Mouse (Mus musculus): Measurements from ENCODE around the gene Atxn10. TPM values are rescaled to one million over a fixed set of nuclear protein-coding genes. Genes with fewer than 3 reads are reported as not detected.
"Not testable (repeated sequence)": the region's sequence is repeated elsewhere in the genome, so short reads cannot be mapped to it uniquely, and the experiment has no call there.

Atxn10 gene
- total RNA-seq, 2 experiments from 2014 or later = 103 to 180 TPM

DNA sequence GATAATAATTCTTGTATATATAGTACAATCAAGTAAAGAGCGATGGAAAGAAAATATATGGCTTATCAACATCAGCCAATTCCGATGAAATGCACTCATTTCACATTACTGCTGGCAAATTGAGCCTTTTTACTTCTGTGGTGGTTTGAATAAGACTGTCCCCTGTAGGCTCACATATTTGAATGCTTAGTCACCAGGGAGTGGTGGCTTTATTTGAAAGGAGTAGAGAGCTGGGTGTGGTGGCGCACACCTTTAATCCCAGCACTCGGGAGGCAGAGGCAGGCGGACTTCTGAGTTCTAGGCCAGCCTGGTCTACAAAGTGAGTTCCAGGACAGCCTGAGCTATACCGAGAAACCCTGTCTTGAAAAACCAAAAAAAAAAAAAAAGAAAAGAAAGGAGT lies 2.5 kb upstream of the Atxn10 start:
- ATAC-seq (ENCODE audit: poor library complexity, severe bottlenecking) = not testable (repeated sequence)

DNA sequence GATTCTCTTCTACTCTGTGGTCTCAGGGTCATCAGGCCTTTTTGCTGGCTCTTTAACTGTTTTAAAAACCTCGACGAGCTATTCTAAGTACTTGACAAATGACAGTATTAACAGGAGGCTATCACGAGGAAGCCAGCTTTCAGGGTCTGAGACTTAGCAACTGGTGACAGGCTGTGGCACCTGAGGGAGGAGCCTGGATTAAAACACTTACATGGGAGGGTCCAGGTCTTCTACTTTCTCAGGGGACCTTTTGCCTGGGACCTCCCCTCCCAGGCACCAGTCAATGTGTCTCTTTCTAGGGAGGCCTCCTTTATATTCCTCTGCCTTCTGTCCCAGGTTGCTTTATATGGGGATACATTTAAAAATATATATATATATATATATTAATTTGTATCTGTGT lies 1.8 kb upstream of the Atxn10 start:
- ATAC-seq (ENCODE audit: poor library complexity, severe bottlenecking) = no peak

DNA sequence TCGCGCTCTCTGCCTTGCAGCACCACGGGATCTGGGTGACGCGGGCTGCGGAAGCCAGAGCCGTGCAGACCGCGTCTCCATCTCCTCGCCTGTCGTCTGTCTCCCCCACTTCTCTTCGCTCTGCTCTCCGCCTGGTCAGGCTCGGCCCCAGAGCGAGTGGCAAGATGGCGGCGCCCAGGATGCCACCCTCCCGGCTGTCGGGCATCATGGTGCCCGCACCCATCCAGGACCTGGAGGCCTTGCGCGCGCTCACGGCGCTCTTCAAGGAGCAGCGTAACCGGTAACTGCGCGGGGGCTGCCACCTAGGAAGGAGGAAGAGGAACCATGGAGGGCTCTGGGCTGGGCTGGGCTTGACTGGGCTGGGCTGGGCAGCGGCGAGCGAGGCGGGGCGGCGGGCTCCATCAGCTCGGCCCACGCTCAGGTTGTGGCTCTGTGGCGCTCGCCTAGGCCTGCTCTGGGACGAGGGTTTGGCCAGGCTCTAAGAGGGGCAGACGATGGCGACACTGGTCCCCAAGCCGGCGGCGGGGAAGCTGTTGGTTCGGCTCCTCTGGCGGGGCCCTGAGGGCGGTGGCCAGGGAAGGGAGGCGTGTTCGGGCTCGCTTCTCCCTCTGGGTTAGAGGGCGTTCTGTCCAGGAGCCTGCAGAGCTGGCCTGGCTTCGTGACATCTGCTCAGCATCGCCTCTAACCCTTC lies 401 bp downstream of the Atxn10 start:
- ATAC-seq (ENCODE audit: poor library complexity, severe bottlenecking) = peak; percentile 78

DNA sequence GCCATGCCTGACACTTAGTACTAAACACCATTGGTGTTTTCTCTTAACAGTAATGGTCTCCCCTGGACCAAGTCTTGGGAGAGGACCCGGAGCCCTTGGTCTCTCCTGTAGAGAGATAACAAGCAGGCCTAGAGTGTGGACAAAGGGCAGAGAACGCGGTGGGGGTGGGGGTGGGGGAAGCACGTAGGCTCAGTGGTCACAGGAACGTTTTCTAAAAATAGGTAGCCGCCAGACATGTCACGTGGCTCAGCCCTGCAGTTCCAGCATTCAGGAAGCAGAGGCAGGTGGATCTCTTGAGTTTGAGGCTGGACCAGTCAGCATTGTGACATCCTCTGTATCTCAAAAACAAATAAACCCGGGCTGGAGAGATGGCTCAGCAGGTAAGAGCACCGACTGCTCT lies 1.2 kb downstream of the Atxn10 start:
- ATAC-seq (ENCODE audit: poor library complexity, severe bottlenecking) = no peak

DNA sequence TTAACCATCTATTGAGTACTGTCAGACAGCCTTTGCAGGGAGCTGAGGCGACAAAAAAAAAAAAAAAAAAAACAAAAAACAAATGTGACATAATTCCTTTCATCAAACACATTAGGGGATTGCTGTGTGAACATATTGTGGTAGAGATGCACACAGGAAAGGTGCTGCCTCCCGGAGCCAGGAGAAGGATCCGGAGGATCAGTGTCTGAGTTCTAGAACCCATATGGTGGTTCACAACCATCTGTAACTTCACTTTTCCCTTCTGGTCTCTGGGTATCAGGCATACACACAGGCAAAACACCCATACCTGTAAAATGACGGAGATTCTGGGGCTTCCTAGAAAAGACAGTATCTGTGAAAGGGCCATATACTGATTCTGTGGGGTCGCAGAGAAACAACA lies 1.9 kb downstream of the Atxn10 start:
- no peak for ATAC-seq (ENCODE audit: poor library complexity, severe bottlenecking)

DNA sequence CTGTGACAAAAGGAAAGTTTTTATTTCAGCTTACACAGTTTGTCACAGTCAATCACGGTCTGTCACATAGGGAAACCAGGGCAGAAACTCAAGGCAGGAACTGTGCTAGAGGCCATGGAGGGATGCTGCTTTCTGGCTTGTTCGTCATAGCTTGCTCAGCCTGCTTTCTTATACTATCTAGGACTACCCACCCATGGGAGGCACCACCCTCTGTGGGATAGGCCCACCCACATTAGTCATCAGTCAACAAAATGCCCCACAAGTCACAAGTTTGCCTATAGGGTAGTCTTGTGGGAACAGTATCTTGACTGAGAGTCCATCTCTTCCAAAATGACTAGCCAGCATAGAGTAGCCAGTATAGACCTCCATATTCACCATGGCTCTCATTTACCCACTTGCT lies 6.2 kb downstream of the Atxn10 start:
- ATAC-seq (ENCODE audit: poor library complexity, severe bottlenecking) = no peak

DNA sequence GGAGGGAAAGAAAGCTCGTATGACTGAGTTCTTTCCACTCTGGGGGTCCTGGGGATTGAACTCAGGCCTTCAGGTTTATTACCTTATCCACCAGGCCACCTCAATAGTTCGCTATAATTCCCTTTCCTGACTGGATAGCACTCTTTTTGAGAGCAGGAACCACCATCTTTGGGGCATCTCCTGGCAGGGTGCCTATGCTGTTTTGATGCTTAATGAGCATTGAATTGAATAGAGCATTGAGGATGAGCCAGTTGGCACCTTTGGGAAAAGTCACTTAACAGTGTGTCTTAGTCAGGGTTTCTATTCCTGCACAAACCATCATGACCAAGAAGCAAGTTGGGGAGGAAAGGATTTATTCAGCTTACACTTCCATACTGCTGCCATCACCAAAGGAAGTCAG lies 8.6 kb downstream of the Atxn10 start:
- ATAC-seq (ENCODE audit: poor library complexity, severe bottlenecking) = no peak

DNA sequence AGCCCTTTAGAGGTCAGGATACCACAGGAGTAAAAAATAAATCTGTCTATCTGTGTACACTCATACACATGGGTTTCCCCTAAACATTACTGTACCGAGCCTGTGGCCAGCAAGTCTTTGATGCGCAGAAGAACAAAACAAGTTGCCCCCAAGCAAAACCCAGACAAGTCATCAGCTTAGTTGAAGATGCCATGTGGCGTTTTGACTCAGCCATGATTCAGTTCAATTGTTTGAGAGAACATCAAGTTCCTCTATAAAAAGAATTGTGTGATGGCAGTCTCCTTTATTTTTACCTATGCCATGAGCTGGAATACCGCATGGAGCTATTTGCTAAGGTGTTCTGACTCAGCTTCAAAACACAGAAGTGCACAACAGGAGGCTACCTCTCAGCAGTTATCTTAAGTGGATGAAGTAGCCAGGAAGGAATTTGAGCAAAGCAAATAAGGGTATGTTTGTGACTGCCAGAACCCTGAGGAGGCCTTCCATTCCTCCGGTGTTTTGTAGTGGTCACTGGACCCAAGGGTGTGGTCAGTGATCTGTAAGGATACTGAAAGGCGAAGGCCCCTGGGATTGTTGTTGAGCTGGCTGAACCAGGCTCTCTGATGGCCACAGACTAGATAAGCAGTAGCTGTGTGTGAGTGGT lies 11.1 kb downstream of the Atxn10 start:
- no peak for ATAC-seq (ENCODE audit: poor library complexity, severe bottlenecking)

DNA sequence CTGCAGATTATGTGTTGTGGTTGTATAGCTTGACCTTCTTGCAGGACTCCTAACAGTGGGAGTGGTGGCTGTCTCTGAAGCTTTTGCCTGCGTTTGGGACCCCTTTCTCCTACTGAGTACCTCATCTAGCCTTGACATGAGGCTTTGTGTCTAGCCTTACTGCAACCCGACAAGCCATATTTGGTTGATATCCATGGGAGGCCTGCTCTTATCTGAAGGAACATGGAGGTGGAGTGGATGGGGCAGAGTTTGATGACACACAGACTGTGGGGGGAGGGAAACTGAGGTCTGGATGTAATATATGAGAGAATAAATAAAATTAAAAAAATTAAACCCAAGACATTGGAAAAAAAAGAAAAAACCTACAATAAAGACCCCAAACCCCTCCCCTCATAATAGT lies 14.1 kb downstream of the Atxn10 start:
- ATAC-seq (ENCODE audit: poor library complexity, severe bottlenecking) = no peak

DNA sequence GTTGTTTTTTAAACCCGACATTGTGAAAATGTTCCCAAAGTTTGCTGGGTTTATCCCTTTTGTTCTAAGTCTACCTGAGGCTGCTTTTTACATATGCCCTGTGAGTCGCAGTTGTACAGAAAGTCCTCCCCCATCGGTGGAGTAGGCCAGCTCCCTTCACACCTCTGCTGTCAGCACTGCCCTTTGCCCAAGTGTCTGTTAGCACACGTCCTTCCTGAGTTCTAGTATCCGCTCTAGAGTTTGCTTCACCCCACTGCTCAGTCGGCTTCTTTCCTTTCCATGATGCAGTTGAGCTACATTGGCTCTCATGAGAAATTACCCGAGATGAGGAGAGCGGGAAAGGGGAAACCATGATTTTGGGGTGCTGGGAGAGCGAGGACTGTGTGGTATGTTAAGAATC lies 18.0 kb downstream of the Atxn10 start:
- peak; percentile 86 for ATAC-seq (ENCODE audit: poor library complexity, severe bottlenecking)

DNA sequence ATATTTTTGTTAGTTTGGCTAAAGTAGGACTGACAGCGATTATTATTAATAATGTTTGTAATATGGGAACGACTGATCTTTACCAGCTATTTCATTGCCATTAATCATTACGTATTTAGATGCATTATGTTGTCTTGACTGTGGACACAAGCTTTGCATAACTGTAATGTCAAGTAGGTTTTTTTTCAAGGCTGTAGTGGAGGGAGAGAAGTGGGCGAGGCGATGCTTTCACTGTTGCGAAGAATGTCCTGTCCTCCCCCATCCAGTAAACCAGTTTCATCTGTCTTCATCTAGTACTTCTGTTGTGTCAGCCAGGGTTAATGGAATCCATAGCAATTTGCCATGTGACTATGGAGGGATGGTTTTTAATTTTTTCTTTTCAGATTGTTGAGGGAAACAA lies 20.1 kb downstream of the Atxn10 start:
- no peak for ATAC-seq (ENCODE audit: poor library complexity, severe bottlenecking)

DNA sequence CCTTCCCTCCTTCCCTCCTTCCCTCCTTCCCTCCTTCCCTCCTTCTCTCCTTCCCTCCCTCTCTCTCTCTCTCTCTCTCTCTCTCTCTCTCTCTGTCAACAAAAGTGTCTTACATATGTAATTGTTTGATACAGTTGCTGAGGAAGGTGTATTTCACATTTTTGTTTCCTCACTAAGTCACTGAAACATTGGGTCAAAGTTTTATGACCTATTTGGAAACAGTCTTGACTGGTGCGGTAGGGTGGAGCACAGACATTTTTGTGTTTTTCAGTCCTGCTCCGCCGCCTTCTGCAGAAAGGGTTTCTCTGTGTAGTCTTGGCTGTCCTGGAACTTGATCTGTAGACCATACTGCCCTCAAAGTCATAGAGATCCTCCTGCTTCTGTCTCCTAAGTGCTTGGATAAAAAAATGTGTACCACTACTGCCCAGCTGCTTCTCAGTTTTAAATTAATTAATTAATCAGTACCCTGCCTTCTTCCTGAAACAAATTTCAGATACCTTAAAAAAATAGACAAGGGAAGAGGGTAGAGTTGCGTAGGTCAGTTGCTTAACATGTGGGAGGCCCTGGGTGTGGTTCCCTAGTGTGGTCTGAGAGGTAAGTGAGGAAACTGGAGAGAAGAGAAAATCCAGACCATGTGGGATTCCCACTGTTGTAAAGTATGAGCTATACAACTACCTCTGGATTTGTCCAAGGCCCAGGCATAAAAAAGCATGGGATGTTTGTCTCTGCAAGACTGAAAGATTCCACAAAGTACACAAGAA lies 21.6 kb downstream of the Atxn10 start:
- ATAC-seq (ENCODE audit: poor library complexity, severe bottlenecking) = peak; percentile 80

DNA sequence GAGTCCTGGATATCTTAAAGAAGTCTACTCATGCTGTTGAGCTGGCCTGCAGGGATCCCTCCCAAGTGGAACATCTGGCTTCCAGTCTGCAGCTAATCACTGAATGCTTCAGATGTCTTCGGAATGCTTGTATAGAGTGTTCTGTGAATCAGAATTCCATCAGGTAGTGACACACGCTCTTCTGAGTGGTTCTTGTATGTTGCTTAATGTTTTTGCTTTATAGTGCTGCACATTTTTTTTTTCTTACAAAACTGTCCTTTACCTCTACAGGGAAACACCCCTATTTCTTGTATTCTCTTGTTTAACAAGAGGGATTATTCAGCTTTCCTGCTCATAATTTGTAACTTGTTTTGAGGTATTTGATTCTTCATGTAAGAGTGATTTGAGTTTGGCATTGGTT lies 23.4 kb downstream of the Atxn10 start:
- no peak for ATAC-seq (ENCODE audit: poor library complexity, severe bottlenecking)

DNA sequence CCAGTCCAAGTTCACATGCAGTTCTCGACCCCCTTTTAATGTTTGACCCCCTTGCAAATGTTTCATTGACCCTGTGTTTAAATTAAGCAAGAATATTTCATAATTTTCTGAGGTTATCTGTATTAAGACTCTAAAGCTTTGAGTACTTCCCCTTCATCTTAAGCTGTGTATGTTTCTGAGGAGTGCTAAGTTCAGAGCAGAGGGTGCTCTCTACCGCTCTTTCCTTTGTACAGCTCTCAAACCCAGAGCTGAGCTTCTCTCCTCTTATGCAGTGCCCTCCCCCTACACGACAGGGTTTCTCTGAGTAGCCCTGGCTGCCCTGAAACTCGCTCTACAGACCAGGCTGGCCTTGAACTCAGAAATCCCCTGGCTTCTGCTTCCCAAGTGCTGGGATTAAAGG lies 23.9 kb downstream of the Atxn10 start:
- ATAC-seq (ENCODE audit: poor library complexity, severe bottlenecking) = peak; percentile 27; the same call in 1 of the 2 replicates

DNA sequence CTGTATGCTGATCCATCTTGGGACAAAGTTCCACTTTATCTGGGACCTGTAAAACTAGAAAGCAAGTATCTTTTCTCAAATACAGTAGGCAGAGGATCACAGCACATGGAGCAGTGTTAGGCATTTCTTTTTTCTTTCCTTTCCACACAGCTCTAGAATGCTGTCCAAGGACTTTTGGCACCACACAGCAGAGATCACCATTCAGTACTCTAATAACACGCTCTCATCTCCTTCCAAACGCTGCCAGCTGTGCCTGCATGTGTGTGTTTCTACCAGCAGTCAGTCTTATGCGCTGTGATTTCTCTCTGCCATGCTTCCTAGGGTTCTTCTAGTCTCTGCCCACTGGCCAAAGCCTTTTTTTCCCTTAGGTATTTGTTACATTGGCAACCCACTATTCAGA lies 28.3 kb downstream of the Atxn10 start:
- no peak for ATAC-seq (ENCODE audit: poor library complexity, severe bottlenecking)

DNA sequence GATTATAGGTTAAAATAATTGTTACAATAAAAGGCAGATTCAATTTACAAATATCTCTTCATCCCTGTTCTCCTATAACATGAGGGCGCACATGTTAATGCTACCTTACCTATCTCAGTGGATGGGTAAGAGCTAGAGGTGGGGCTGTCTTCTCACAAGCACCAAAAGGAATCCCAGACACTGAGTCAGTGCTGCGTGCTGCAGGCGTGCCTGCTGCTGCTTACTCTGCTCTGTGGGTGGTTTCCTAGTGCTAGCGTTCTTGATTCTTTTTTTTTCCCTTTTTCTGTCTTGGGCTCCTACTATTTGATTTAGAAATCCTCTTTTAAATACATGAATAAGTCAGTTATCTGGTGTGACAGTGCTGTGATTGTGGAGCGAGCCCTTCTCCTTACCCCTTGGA lies 30.9 kb downstream of the Atxn10 start:
- ATAC-seq (ENCODE audit: poor library complexity, severe bottlenecking) = no peak

DNA sequence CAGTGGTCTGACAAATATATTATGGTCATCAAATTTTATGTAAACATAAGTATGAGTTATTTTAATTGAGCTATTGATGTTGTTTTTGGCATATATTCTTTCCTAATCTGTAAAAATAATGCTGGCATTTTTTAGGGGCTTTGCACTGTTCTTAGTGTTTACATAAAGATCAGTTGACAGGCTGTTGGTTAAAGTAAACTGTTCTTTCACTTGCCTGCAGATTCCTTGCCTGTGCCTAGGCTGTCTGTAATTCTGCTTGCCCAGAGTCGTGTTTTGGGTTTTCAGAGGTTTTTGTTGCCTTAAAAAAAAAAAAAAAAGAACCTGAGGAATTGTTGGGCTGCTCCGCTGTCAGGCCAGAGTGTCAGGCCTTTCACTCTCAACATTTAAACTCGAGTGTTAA lies 33.7 kb downstream of the Atxn10 start:
- no peak for ATAC-seq (ENCODE audit: poor library complexity, severe bottlenecking)

DNA sequence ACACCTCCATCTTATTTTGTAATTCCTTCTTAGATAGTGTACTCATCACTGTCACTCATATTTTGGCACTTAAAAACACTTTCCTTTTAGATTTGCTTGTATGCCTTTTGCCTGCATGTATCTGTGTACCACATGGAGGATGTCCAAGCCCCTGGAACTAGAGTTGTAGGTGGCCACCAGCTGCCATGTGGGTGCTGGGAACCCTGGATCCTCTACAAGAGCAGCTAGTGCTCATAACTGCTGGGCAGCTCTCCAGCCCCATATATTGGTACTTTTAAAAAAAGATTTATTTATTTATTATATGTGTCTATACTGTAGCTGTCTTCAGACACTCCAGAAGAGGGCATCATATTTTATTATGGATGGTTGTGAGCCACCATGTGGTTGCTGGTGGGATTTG lies 37.1 kb downstream of the Atxn10 start:
- no peak for ATAC-seq (ENCODE audit: poor library complexity, severe bottlenecking)

DNA sequence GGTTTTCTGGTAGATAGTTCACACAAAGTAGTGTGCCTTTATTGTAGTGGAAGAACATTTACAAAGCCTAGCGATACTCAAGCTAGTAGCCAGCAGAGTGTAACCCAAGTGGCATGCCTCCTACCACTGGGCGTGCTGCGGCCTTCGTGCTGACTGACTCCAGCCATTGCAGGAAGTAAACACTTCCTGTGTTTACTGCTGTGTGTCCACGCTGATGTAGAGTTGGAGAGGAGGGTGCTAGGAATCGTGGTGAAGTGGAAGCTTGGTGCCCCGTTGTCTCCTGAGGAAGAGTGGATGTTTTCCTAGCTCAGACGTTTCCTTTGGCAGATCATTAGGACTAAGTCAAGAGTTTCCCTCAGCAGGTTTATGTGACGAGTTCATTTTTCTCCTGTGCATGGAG lies 47.4 kb downstream of the Atxn10 start:
- no peak for ATAC-seq (ENCODE audit: poor library complexity, severe bottlenecking)

DNA sequence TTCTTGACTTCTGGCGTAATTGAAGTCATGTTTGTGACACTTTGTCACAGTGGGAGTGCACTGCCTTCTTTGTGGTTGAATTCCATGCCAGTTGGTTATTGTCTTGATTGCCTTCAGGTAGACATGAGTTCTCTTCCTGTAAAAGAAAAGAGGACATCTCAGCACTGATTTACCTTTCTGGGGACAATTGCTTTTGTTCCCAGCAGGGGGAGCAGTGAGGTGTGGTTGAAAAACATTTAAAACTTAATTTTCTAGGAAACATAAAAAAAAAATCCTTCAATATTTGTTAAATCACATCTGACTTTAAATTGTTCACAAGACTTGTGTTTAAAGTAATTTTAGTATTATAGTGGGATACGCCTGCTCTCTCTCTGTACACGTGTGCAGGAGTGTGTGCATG lies 52.7 kb downstream of the Atxn10 start:
- ATAC-seq (ENCODE audit: poor library complexity, severe bottlenecking) = no peak

DNA sequence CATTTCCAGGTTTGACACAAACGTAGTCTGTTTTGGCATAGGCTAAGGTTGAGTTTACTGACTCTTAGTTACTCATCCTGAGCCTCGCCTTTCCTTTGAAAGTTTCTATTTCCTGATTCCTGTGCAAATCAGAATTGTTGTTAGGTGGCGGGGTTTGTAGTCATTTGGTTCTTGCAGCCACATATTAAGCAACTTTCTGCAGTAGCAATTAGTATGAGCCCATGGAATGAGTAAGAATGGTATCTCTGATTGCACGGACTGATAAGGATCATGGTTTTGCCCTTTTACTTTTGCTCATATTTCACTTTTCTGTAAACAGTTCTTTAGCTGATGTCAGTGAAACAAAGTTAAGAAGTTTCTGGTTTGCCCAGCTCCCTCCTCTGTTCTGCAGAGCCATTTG lies 53.9 kb downstream of the Atxn10 start:
- no peak for ATAC-seq (ENCODE audit: poor library complexity, severe bottlenecking)

DNA sequence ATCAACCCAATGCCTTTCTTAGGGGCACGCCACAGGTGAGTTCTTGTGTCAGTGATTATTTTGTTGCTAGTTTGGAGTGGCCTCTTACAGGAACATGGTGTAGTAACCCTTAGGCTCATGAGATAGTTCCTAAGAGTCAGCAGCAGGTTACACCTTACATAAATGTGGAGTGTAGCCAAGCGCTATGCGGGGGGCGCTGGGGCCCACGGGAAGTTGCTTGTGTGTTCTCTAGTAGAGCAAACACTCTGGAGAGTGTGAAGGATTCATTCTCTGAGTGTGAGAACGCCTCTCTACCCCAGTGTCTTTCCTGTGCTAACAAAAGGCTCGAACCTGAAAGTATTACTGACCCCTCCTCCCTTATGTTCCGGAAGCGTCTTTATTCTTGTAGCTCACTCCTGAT lies 59.3 kb downstream of the Atxn10 start:
- no peak for ATAC-seq (ENCODE audit: poor library complexity, severe bottlenecking)

All from megakaryocyte, adult 5-6 weeks (primary cell).